Mouse (Mus musculus) kidney, adult 2 months (tissue): ENCODE data around the gene Med25. TPM values are rescaled to one million over a fixed set of nuclear protein-coding genes. Genes with fewer than 3 reads are reported as not detected.
A peak's percentile ranks its signal among the peaks of the same experiment; 100 is the strongest.

ENCODE experiments used
- DNase-seq: peaks from one replicate; pipeline ENCODE4 v3.0.0; 2021
- H3K27ac ChIP-seq: fragments of 200-500 bp; 2 replicates; pipeline ENCODE4 v1.5.1; 2012; ENCODE audit warnings: low read depth, low read length, control low read depth, inconsistent platforms; ENCODE audit not compliant: insufficient read depth
- H3K27me3 ChIP-seq: fragments of 200-500 bp; replicated peaks from 2 replicates; pipeline ENCODE4 v1.6.1; 2012; ENCODE audit warnings: mild to moderate bottlenecking, moderate library complexity, low read length, inconsistent platforms; ENCODE audit not compliant: control insufficient read depth, insufficient read depth
- H3K36me3 ChIP-seq: fragments of 200-500 bp; 2 replicates; pipeline ENCODE4 v1.6.1; 2012; ENCODE audit warnings: mild to moderate bottlenecking, moderate library complexity, low read length, inconsistent platforms; ENCODE audit not compliant: control insufficient read depth, insufficient read depth
- H3K4me1 ChIP-seq: fragments of 200-500 bp; 2 replicates; pipeline ENCODE4 v1.6.1; 2011; ENCODE audit warnings: low read length; ENCODE audit not compliant: control insufficient read depth, insufficient read depth
- H3K4me3 ChIP-seq: fragments of 200-500 bp; 2 replicates; pipeline ENCODE4 v1.5.1; 2011; ENCODE audit warnings: mild to moderate bottlenecking, low read depth, low read length, control low read depth; ENCODE audit not compliant: insufficient read depth
- CTCF ChIP-seq: fragments of 200-500 bp; conservative IDR thresholded peaks from 2 replicates; pipeline ENCODE4 v1.5.1; 2011; ENCODE audit warnings: low read depth, mild to moderate bottlenecking, control low read depth, low read length, moderate library complexity, mixed read lengths; ENCODE audit not compliant: insufficient read depth, insufficient read length
- POLR2A ChIP-seq: fragments of 200-500 bp; IDR thresholded peaks from one replicate; pipeline ENCODE4 v1.6.1; 2011; ENCODE audit warnings: low read depth, low read length, control low read depth
- WGBS: fragments of 180-500 bp; shearing (Covaris S2); methylation state at CpG from one replicate; pipeline ENCODE4 v1.1.7; 2018; 5-methylcytosine and 5-hydroxymethylcytosine counted together
- polyA plus RNA-seq: library from polyadenylated mRNA; depleted of rRNA; stranded (reverse); fragments of >200 nt; gene quantifications from 2 replicates; pipeline ENCODE4 v1.2.3, GENCODE M21; 2012

Gene Med25
- polyA plus RNA-seq, 1 experiment: 181 TPM

DNA sequence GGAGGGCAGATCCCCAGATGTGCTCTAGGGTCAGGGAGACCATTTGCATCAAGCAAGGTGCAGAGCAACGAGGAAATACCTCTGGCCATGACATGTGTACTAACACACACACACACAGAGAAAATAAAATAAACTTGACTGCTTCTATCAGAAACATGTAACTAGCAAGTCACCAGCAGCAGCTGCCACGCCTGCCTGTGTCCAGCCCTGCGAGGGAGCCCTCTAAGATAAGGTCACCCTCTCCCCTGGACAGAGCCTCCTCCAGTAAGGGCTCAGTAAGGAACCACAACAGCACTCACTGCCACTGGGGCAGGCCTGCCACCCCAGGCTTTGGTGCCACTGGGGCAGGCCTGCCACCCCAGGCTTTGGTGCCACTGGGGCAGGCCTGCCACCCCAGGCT lies 25.7 kb upstream of the Med25 start:
- Histone ChIP-seq H3K27me3 (no peaks in the 10 kb centered on the region), H3K36me3 (no peaks in the 10 kb centered on the region), H3K4me1 (no peaks in the 10 kb centered on the region), H3K4me3 (no peak overlapping the region), H3K27ac (no peak overlapping the region; the same call in 1 of the 2 replicates)
- no peak for DNase-seq
- TF ChIP-seq POLR2A: no peak
- TF ChIP-seq CTCF: no peak
- 66% methylated on average over 3 of the region's 3 CpGs for WGBS

DNA sequence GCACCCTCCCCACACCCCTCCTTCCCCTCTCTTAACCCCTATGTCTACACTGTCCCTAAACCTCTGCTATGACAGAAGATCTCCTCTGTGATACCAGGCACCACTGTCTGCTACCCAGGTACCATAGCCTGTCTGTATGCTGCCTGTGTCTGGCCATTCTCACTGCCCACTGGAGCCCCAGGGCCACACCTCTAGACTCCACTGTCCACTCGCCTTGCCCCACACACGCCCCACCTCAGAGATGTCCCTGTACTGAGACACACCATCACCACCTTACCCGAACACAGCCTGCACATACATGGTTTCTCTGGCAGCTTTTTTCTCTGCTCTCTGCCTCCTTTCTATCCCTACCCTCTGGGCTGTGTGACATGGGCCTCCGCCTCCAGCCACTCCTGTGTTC lies 24.4 kb upstream of the Med25 start:
- Histone ChIP-seq H3K4me1 (no peaks in the 10 kb centered on the region), H3K27me3 (no peaks in the 10 kb centered on the region), H3K4me3 (no peak overlapping the region), H3K36me3 (no peaks in the 10 kb centered on the region), H3K27ac (no peak overlapping the region)
- DNase-seq: no peak
- 94% methylated on average over 4 of the region's 4 CpGs for WGBS
- no peak for TF ChIP-seq CTCF
- TF ChIP-seq POLR2A: no peak

DNA sequence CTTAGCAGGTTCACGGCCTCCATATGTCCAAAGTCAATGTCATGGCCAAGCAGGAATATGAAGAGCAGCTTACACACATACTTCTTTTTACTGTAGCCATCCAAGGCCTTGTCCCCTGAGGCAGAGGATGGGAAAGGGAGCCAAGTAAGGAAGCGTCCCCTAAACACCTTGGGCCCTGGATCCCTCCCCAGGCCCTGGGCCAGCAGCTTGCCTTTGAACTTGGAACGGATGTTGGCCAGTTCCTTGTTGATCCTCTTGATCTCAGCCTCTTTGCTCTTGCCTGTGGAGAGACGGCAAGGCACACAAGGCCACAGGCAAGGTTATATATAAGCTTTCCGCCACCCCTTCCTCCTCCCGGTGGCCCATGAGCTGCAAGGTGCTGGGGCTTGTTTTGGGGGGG lies 23.7 kb upstream of the Med25 start:
- no peak for TF ChIP-seq CTCF
- no peak for TF ChIP-seq POLR2A
- no peak for DNase-seq
- no peaks in the 10 kb centered on the region for H3K27me3 ChIP-seq
- 82% methylated on average over 6 of the region's 6 CpGs for WGBS
- no peaks in the 10 kb centered on the region for H3K36me3 ChIP-seq
- no peak overlapping the region for H3K4me3 ChIP-seq
- no peak overlapping the region for H3K27ac ChIP-seq
- no peaks in the 10 kb centered on the region for H3K4me1 ChIP-seq

- TF ChIP-seq CTCF: no peak
- no peak for TF ChIP-seq POLR2A
- 92% methylated on average over 9 of the region's 9 CpGs for WGBS
- no peak for DNase-seq
- H3K36me3 ChIP-seq: no peaks in the 10 kb centered on the region
- no peaks in the 10 kb centered on the region for H3K4me1 ChIP-seq
- no peaks in the 10 kb centered on the region for H3K27me3 ChIP-seq
- no peak overlapping the region for H3K4me3 ChIP-seq
- H3K27ac ChIP-seq: no peak overlapping the region
Observed at GRCm38 (mm10) chr7:44915314-44915713, 22.8 kb upstream of the Med25 start.

DNA sequence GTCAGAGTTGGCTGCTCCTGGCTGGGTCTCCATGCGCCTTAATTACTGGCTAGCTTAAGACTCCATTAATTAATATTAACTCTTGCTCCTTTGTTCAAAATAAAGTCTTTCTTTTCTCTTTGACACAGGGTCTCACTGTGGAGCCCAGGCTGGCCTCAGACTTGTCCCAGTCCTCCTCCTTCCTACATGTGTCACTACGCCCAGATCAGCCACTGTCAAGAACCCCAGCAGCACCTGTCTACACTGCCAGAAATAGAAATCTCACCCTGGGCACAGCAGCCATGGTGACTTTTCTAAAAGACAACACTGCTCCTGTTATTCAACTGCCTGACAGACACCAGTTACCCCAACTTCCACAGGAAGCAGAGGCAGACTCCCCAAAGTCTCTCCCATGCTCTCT lies 21.9 kb upstream of the Med25 start:
- H3K36me3 ChIP-seq: no peaks in the 10 kb centered on the region
- no peaks in the 10 kb centered on the region for H3K27me3 ChIP-seq
- no peak for TF ChIP-seq POLR2A
- TF ChIP-seq CTCF: no peak
- no peaks in the 10 kb centered on the region for H3K4me1 ChIP-seq
- H3K27ac ChIP-seq: no peak overlapping the region
- DNase-seq: no peak
- no peak overlapping the region for H3K4me3 ChIP-seq
- WGBS: 78% methylated on average over 2 of the region's 2 CpGs

- no peak for TF ChIP-seq CTCF
- TF ChIP-seq POLR2A: no peak
- no peaks in the 10 kb centered on the region for H3K27me3 ChIP-seq
- H3K36me3 ChIP-seq: no peaks in the 10 kb centered on the region
- no peaks in the 10 kb centered on the region for H3K4me1 ChIP-seq
- H3K27ac ChIP-seq: no peak overlapping the region
- no peak overlapping the region for H3K4me3 ChIP-seq
- 86% methylated on average over 15 of the region's 15 CpGs for WGBS
- no peak for DNase-seq
Observed at GRCm38 (mm10) chr7:44908706-44909476, 16.4 kb upstream of the Med25 start.

- WGBS: 80% methylated on average over 20 of the region's 20 CpGs
- no peak for TF ChIP-seq POLR2A
- TF ChIP-seq CTCF: no peak
Observed at GRCm38 (mm10) chr7:44905430-44905829, 12.9 kb upstream of the Med25 start.

GRCm38 (mm10) chr7:44901230-44901722 lies 8.8 kb upstream of the Med25 start:
- peak overlapping the region; percentile 46 for H3K4me3 ChIP-seq
- no peaks in the 10 kb centered on the region for H3K27me3 ChIP-seq
- peaks cover 17% of the 10 kb centered on the region; the same call in 1 of the 2 replicates for H3K4me1 ChIP-seq
- TF ChIP-seq CTCF (no peak; the same call in 1 of the 2 replicates), POLR2A (peak; percentile 61)
- DNase-seq: peak; percentile 58
- peak overlapping the region; percentile 14; the same call in 1 of the 2 replicates for H3K27ac ChIP-seq
- H3K36me3 ChIP-seq: no peaks in the 10 kb centered on the region
- 21% methylated on average over 21 of the region's 21 CpGs for WGBS

More at GRCm38 (mm10) chr7:44905430-44905829, 12.9 kb upstream of the Med25 start:
- Histone ChIP-seq H3K36me3 (no peaks in the 10 kb centered on the region), H3K27me3 (no peaks in the 10 kb centered on the region), H3K4me3 (no peak overlapping the region), H3K27ac (no peak overlapping the region), H3K4me1 (peaks cover 11% of the 10 kb centered on the region; the same call in 1 of the 2 replicates)
- DNase-seq: no peak
